Mouse (Mus musculus): ENCODE measurements around the gene Defb48.

The Defb48 gene

GRCm38 (mm10) chr14:62939435-62939834 lies 44.9 kb downstream of the Defb48 start:
- ChIA-PET CTCF (interaction anchor here (0.5 to 3.4 kb wide), 16 partner anchors 13 to 448 kb away, joined by 3 to 23 read pairs (median 4); partner anchors contain the start of gene Wdfy2 (in 1 of the 4)), POLR2A (interaction anchor here in 3 of 4 experiments (0.6 to 1.5 kb wide), 7 partner anchors 14 to 193 kb away, joined by 3 to 6 read pairs (median 3); partner anchors contain the start of gene Ints6 (in 2 of the 3))

DNA sequence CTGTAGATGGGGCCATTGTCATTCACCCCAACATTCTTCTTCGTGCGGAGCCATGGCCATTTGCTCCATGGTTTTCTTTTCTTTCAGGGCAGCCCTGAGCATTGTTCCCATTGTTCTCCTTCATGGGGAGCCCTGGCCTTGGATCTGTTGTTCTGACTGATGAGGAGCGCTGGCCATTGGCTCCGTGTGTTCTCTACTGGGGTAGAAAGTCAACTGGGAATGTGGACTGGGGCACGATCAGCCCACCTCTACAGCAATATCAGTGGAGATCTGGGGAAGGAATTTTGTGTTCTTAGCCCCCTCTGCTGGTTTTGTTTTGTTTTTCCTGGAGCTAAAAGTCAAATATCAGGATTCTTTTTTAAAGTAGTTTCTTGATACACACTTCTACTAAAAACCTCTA lies 46.6 kb downstream of the Defb48 start:
- POLR2A ChIA-PET: interaction anchor here in 1 of 4 experiments (1.1 to 1.8 kb wide), 3 partner anchors 8 to 36 kb away, joined by 3 to 4 read pairs (median 3); no protein-coding TSS in a partner anchor
- CTCF ChIA-PET: interaction anchor here (0.6 to 3.4 kb wide), 12 partner anchors 13 to 456 kb away, joined by 3 to 23 read pairs (median 5); partner anchors contain the start of gene Ints6 (in 1 of the 4)

- ChIA-PET POLR2A (interaction anchor here in 1 of 4 experiments (1.1 to 1.8 kb wide), 3 partner anchors 9 to 35 kb away, joined by 3 to 4 read pairs (median 3); no protein-coding TSS in a partner anchor), CTCF (interaction anchor here in 3 of 4 experiments (0.6 to 1.8 kb wide), 5 partner anchors 11 to 455 kb away, joined by 3 to 6 read pairs (median 5); no protein-coding TSS in a partner anchor)
Measured at GRCm38 (mm10) chr14:62936631-62937380, 47.5 kb downstream of the Defb48 start.

- ChIA-PET POLR2A (no interaction called here), CTCF (no interaction called here)
Measured at GRCm38 (mm10) chr14:62935361-62935760, 48.9 kb downstream of the Defb48 start.

DNA sequence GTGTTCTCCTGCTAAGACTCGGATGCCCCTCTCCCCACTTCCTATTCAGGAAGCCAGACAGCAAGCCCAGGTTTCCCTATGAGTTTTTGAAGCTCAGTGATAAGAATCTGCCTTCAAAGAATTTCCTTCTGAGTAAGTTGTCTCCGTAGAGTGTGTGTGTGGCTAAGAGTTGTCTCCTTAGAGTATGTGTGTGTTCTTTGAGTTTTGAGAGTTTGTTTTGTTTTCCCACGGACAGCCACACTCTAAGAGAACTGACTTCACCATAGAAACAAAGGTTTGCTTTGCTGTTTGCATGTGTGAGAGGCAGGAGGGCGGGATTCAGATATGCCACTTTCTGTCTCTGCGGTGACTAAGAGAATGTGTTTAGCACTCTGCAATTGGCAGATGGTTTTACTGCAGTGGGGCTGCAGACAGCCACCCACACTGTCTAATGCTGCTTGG lies 56.2 kb downstream of the Defb48 start:
- ChIA-PET POLR2A (interaction anchor here in 1 of 4 experiments (1.4 kb wide), 1 partner anchor 167 kb away, joined by 3 read pairs; the partner anchor contains the start of gene Ints6), CTCF (no interaction called here)

All from embryonic stem cell, embryonic (primary cell).